Mouse (Mus musculus) gastrocnemius, adult 2 months (tissue): ENCODE data around the gene Cnih3. TPM values are rescaled to one million over a fixed set of nuclear protein-coding genes. Genes with fewer than 3 reads are reported as not detected.
A peak's percentile ranks its signal among the peaks of the same experiment; 100 is the strongest.

ENCODE experiments used
- DNase-seq: peaks from one replicate; pipeline ENCODE4 v3.0.0; 2022
- H3K27ac ChIP-seq: fragments of 200-600 bp; 2 replicates; pipeline ENCODE4 v1.8.1; 2022; ENCODE audit warnings: mild to moderate bottlenecking
- H3K4me3 ChIP-seq: fragments of 200-600 bp; 2 replicates; pipeline ENCODE4 v1.8.1; 2022; ENCODE audit warnings: mild to moderate bottlenecking, moderate library complexity
- CTCF ChIP-seq: fragments of 200-600 bp; IDR thresholded peaks from 2 replicates; pipeline ENCODE4 v1.8.1; 2022; ENCODE audit warnings: antibody characterized with exemption, mild to moderate bottlenecking, moderate library complexity
- intact Hi-C: fragments of 180-260 bp; cut with DNase I; formaldehyde crosslinking; loops from one replicate; pipeline ENCODE4 v1.15.1; 2025
- total RNA-seq, 2 experiments: library from RNA; stranded (reverse); gene quantifications; 2 replicates each; pipeline ENCODE4 v1.2.3; 2021

The Cnih3 gene
- total RNA-seq, 2 experiments from 2014 or later: not detected

DNA sequence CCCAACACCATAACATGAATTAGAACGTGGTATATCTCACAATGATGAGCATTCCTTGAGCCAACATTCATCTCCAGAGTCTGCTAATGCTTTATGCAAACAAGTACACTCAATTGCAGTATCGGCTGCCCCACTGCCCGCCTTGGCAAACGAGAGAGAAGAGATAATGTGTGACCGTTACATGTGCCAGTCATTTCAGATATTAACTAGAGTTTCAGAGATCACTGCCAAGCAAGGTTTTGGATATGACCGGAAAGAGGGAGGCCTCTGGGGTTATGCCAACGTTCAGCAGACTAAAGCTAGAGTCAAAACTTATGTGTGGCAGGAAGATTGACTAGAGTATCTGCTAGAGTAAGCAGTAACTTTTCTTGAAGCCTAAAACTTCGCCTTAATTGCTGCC, 123.7 kb downstream of the Cnih3 start:
- no peak overlapping the region for H3K4me3 ChIP-seq
- intact Hi-C loops: no loop called here
- no peak overlapping the region for H3K27ac ChIP-seq
- no peak for TF ChIP-seq CTCF
- peak; percentile 23 for DNase-seq

DNA sequence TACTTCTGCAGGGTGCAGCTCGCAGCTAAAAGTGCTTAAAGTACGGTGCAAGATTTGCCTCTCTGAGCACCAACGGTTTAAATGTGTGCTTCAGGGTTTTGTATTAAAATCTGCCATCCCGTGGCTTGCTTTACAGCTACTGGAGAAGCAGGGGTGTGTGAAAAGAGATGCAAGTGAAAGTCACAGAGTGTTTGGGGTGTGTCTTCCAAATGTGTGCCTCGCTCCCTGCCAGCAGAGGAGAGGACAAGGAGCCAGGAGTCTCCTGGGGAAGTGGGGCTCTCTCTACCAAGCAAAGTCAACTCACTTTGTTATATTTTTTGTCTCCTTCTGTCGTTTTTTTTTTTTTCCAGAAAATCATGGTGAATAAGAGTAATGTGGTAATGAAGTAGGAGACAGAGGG, 124.1 kb downstream of the Cnih3 start:
- H3K4me3 ChIP-seq: no peak overlapping the region
- no peak for TF ChIP-seq CTCF
- H3K27ac ChIP-seq: no peak overlapping the region
- DNase-seq: no peak
- intact Hi-C loops: no loop called here

DNA sequence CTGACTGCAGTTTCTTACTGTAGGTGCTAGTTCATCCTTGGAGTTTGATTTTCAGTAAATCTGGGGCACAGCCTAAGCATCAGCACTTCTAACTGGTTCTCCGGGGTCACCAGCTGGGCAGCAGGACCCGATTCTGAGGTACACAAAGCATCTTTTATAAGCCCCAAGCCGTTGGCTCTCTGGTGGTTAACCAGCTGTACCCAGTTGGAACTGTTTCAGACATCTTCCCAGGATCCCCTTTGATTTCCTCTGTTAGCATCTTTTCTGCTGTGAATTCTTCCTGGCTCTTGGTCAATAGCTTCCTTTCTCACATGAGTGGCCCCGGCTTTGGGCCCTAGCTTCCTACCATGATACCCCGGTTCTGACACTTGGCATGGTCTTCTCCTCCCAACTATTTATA, 132.3 kb downstream of the Cnih3 start:
- Histone ChIP-seq H3K4me3 (no peak overlapping the region), H3K27ac (no peak overlapping the region)
- no peak for TF ChIP-seq CTCF
- DNase-seq: no peak
- intact Hi-C loops: no loop called here

DNA sequence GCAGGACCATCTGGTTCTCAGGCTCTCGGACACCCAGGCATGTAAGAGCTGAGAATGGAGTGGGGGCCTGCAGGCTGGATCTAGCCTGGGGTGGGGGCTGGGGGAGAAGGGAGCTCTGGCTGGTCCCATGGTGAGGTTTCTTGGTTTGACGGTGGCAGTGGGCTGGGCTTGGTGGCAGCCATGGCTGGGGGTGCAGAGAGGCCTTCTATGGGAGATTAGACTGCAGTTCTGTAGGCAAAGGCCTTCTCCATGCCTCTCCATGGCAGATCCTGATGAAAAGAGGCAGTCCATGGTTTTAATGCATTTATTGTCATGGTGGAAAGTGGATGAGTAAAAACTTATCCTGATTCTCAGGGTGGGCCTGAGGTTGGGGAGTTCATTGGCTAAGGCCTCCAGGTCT, 151.0 kb downstream of the Cnih3 start:
- TF ChIP-seq CTCF: no peak
- no peak for DNase-seq
- Histone ChIP-seq H3K27ac (no peak overlapping the region), H3K4me3 (no peak overlapping the region)
- intact Hi-C loops: no loop called here

DNA sequence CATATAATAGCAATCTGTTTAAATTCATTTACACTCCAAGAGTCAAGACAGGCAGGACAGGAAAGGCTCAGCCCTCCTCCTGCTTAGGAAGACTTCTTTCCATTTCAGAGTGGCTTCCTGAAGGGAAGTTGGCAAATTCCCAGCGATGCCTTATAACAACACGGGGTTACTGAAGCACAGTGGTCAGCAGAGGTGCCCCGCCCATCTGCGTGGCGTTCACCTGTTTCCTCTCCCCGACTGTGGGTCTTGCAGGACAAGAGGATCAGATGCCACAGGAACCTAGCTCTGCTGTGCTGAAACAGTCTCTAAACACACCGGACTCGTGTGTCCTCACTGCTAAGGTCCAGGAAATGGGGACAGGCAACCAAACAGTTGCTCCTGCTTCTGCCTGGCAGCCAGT, 152.9 kb downstream of the Cnih3 start:
- intact Hi-C loops: no loop called here
- no peak for TF ChIP-seq CTCF
- DNase-seq: no peak
- Histone ChIP-seq H3K4me3 (no peak overlapping the region), H3K27ac (no peak overlapping the region)

Other genes starting within 250 kb of the Cnih3 start
- gene Nvl, start 208.4 kb upstream of the Cnih3 start, total RNA-seq: 1 to 10 TPM; 8.3 to 9.5 TPM
- gene Cnih4, start 207.9 kb upstream of the Cnih3 start, total RNA-seq: 10 to 100 TPM; 34.6 to 44.2 TPM
- 100 to 1,000 TPM in 1 of 2 experiments, 10 to 100 TPM in 1; 99.7 to 104 TPM for gene Wdr26, start 140.6 kb upstream of the Cnih3 start, total RNA-seq
- not detected for gene Ccdc121, start 158.8 kb downstream of the Cnih3 start, total RNA-seq
- gene Dnah14, start 223.9 kb downstream of the Cnih3 start, total RNA-seq: not detected